Mouse (Mus musculus) olfactory bulb, adult 2 months (tissue): Measurements from ENCODE around the gene Igfbp7. TPM values are rescaled to one million over a fixed set of nuclear protein-coding genes. Genes with fewer than 3 reads are reported as not detected.
A peak's percentile ranks its signal among the peaks of the same experiment; 100 is the strongest.

Experiments
- H3K27ac ChIP-seq: fragments of 200-500 bp; 2 replicates; pipeline ENCODE4 v1.5.1; 2012; ENCODE audit warnings: low read depth, low read length; ENCODE audit not compliant: insufficient read depth
- H3K4me1 ChIP-seq: fragments of 200-500 bp; 2 replicates; pipeline ENCODE4 v1.6.1; 2012; ENCODE audit warnings: low read length; ENCODE audit not compliant: control insufficient read depth, insufficient read depth
- H3K4me3 ChIP-seq: fragments of 200-500 bp; 2 replicates; pipeline ENCODE4 v1.5.1; 2012; ENCODE audit warnings: mild to moderate bottlenecking, low read depth, low read length, moderate library complexity; ENCODE audit not compliant: insufficient read depth
- CTCF ChIP-seq: fragments of 200-500 bp; IDR thresholded peaks from 2 replicates; pipeline ENCODE4 v1.5.1; 2012; ENCODE audit warnings: low read depth, mild to moderate bottlenecking, low read length, moderate library complexity; ENCODE audit not compliant: insufficient read depth
- POLR2A ChIP-seq: fragments of 200-500 bp; IDR thresholded peaks from 2 replicates; pipeline ENCODE4 v1.6.1; 2012; ENCODE audit warnings: mild to moderate bottlenecking, low read depth, low read length, moderate library complexity; ENCODE audit not compliant: insufficient read depth
- WGBS: fragments of 180-500 bp; shearing (Covaris S2); methylation state at CpG from one replicate; pipeline ENCODE4 v1.1.7; 2018; 5-methylcytosine and 5-hydroxymethylcytosine counted together
- polyA plus RNA-seq: library from polyadenylated mRNA; stranded (reverse); fragments of >200 nt; gene quantifications from 2 replicates; pipeline ENCODE4 v1.2.4, GENCODE M21; 2012; ENCODE audit warnings: low replicate concordance; ENCODE audit not compliant: missing spikeins, insufficient read depth, insufficient read length

The Igfbp7 gene
- polyA plus RNA-seq, 1 experiment, result not detected

GRCm38 (mm10) chr5:77354361-77354787 is 53.5 kb downstream of the Igfbp7 start:
- peaks cover 12% of the 10 kb centered on the region; the same call in 1 of the 2 replicates for H3K4me1 ChIP-seq
- WGBS, result 5% methylated on average over 16 of the region's 16 CpGs
- TF ChIP-seq POLR2A, result no peak
- TF ChIP-seq CTCF, result peak; percentile 94
- peak overlapping the region; percentile 3 for H3K4me3 ChIP-seq
- no peak overlapping the region for H3K27ac ChIP-seq

GRCm38 (mm10) chr5:77351691-77352090 is 56.1 kb downstream of the Igfbp7 start:
- TF ChIP-seq CTCF (no peak), POLR2A (no peak)
- 70% methylated on average over 9 of the region's 9 CpGs for WGBS
- no peak overlapping the region for H3K27ac ChIP-seq

GRCm38 (mm10) chr5:77349971-77350658 is 57.7 kb downstream of the Igfbp7 start:
- Histone ChIP-seq H3K27ac (no peak overlapping the region), H3K4me1 (peaks cover 3% of the 10 kb centered on the region; the same call in 1 of the 2 replicates), H3K4me3 (no peak overlapping the region)
- TF ChIP-seq CTCF, result no peak
- TF ChIP-seq POLR2A, result no peak
- WGBS, result 94% methylated on average over 15 of the region's 15 CpGs

More at GRCm38 (mm10) chr5:77351691-77352090, 56.1 kb downstream of the Igfbp7 start:
- Histone ChIP-seq H3K4me3 (no peak overlapping the region), H3K4me1 (peaks cover 3% of the 10 kb centered on the region; the same call in 1 of the 2 replicates)

- 95% methylated on average over 8 of the region's 8 CpGs for WGBS
Measured at GRCm38 (mm10) chr5:77348901-77349300, 58.9 kb downstream of the Igfbp7 start.

GRCm38 (mm10) chr5:77340033-77340432 is 67.8 kb downstream of the Igfbp7 start:
- TF ChIP-seq CTCF (no peak), POLR2A (no peak)
- WGBS, result 88% methylated on average over 4 of the region's 4 CpGs
- Histone ChIP-seq H3K4me3 (no peak overlapping the region), H3K4me1 (no peaks in the 10 kb centered on the region), H3K27ac (no peak overlapping the region)

More at GRCm38 (mm10) chr5:77348901-77349300, 58.9 kb downstream of the Igfbp7 start:
- H3K4me1 ChIP-seq, result no peaks in the 10 kb centered on the region
- no peak overlapping the region for H3K27ac ChIP-seq
- TF ChIP-seq POLR2A (no peak), CTCF (no peak)
- no peak overlapping the region for H3K4me3 ChIP-seq

GRCm38 (mm10) chr5:77330154-77330553 is 77.7 kb downstream of the Igfbp7 start:
- no peak overlapping the region for H3K27ac ChIP-seq
- H3K4me1 ChIP-seq, result no peaks in the 10 kb centered on the region
- H3K4me3 ChIP-seq, result no peak overlapping the region
- 78% methylated on average over 5 of the region's 5 CpGs for WGBS
- no peak for TF ChIP-seq CTCF
- TF ChIP-seq POLR2A, result no peak

- no peaks in the 10 kb centered on the region for H3K4me1 ChIP-seq
- WGBS, result 80% methylated on average over 1 of the region's 1 CpGs
- H3K4me3 ChIP-seq, result no peak overlapping the region
- no peak for TF ChIP-seq POLR2A
- TF ChIP-seq CTCF, result no peak
- H3K27ac ChIP-seq, result no peak overlapping the region
Measured at GRCm38 (mm10) chr5:77324936-77325335, 82.9 kb downstream of the Igfbp7 start.

GRCm38 (mm10) chr5:77314986-77315385 is 92.9 kb downstream of the Igfbp7 start:
- TF ChIP-seq CTCF (no peak), POLR2A (no peak)
- 90% methylated on average over 6 of the region's 6 CpGs for WGBS
- H3K4me3 ChIP-seq, result no peak overlapping the region
- no peak overlapping the region for H3K27ac ChIP-seq
- peaks cover 2% of the 10 kb centered on the region; the same call in 1 of the 2 replicates for H3K4me1 ChIP-seq

- H3K27ac ChIP-seq, result no peak overlapping the region
- no peak overlapping the region for H3K4me3 ChIP-seq
- peaks cover 2% of the 10 kb centered on the region; the same call in 1 of the 2 replicates for H3K4me1 ChIP-seq
- TF ChIP-seq CTCF (no peak), POLR2A (no peak)
- 96% methylated on average over 4 of the region's 4 CpGs for WGBS
Measured at GRCm38 (mm10) chr5:77314206-77314605, 93.6 kb downstream of the Igfbp7 start.
